In genomic region chr14:59627823-59628222, GRCm38 (mm10) we compare ENCODE assay signal across 10 mouse cellular contexts. TPM values are rescaled to one million over a fixed set of nuclear protein-coding genes. Genes with fewer than 3 reads are reported as not detected.
DNase-seq lines count a peak whose midpoint lies in the region; ATAC-seq lines count a peak whose summit lies in the region.
"Had no signal": no experiment of that assay in that cellular context is flagged by ENCODE, and none has a peak within 500 bp of the region (broad histone marks: within the 10 kb centered on the region; RNA-seq: fewer than 3 reads in every experiment).

No protein-coding gene starts in this region.

- H3K9me3 ChIP-seq in kidney, embryonic 16.5 days (ENCODE audit: low read length): no peaks in the 10 kb centered on the region
- H3K9me3 ChIP-seq in forebrain, embryonic 11.5 days (ENCODE audit: control insufficient read depth, low read length): no peaks in the 10 kb centered on the region

- H3K27me3 ChIP-seq in kidney, embryonic 16.5 days (ENCODE audit: insufficient read depth, low read length): 0 out of 2 replicates have a peak, but pooled peaks cover 16% of the 10 kb centered on the region
- H3K27me3 ChIP-seq in forebrain, embryonic 11.5 days (ENCODE audit: control insufficient read depth, insufficient read depth, low read length): no peaks in the 10 kb centered on the region; the same call in 1 of the 2 replicates

- H3K4me2 ChIP-seq in kidney, embryonic 16.5 days (replicated peaks; ENCODE audit: low read depth, low read length): peak overlapping the region; percentile 74
- peak overlapping the region; percentile 62 for H3K4me2 ChIP-seq in forebrain, embryonic 11.5 days (ENCODE audit: low read depth, low read length, severe bottlenecking)

- 27% methylated on average over 7 of the region's 7 CpGs for WGBS in kidney, embryonic 16.5 days
- 8% methylated on average over 7 of the region's 7 CpGs for WGBS in forebrain, embryonic 11.5 days

- no peak overlapping the region for H3K27ac ChIP-seq in kidney, embryonic 16.5 days (ENCODE audit: low read length)
- H3K27ac ChIP-seq in forebrain, embryonic 11.5 days (ENCODE audit: low read depth, low read length): peak overlapping the region; percentile 68
- H3K27ac ChIP-seq: macrophage had no signal

- no peaks in the 10 kb centered on the region for H3K36me3 ChIP-seq in kidney, embryonic 16.5 days (ENCODE audit: insufficient read depth, low read length)
- H3K36me3 ChIP-seq in forebrain, embryonic 11.5 days (ENCODE audit: control insufficient read depth, insufficient read depth, low read length): no peaks in the 10 kb centered on the region; the same call in 1 of the 2 replicates

- H3K4me1 ChIP-seq in kidney, embryonic 16.5 days (ENCODE audit: insufficient read depth, low read length): peaks cover 21% of the 10 kb centered on the region
- H3K4me1 ChIP-seq in forebrain, embryonic 11.5 days (replicated peaks; ENCODE audit: control insufficient read depth, insufficient read depth, low read length): no peaks in the 10 kb centered on the region

- peak overlapping the region; percentile 34 for H3K9ac ChIP-seq in kidney, embryonic 16.5 days (replicated peaks; ENCODE audit: low read length)
- peak overlapping the region; percentile 89 for H3K9ac ChIP-seq in forebrain, embryonic 11.5 days (ENCODE audit: low read length)

- no peak for ATAC-seq in kidney, embryonic 16.5 days (ENCODE audit: low FRiP score, low TSS enrichment)
- ATAC-seq in forebrain, embryonic 11.5 days (replicated peaks; ENCODE audit: low FRiP score): peak; percentile 45; the same call in 1 of the 2 replicates
- no peak for ATAC-seq in erythroblast, adult 5-6 weeks (replicated peaks; ENCODE audit: low FRiP score, poor library complexity, severe bottlenecking)
- no peak for ATAC-seq in cerebellum, adult (ENCODE audit: insufficient number of reproducible peaks, low FRiP score, low TSS enrichment)

- no peak for DNase-seq in kidney, postnatal 25 days
- DNase-seq in forebrain, embryonic 11.5 days (ENCODE audit: low spot score): peak; percentile 70
- peak; percentile 50 for DNase-seq in layer of hippocampus, adult 9-11 months
- DNase-seq in neural tube, embryonic 10.5 days (ENCODE audit: extremely low spot score, low spot score): peak; percentile 51
- DNase-seq in spleen, postnatal 4 days (ENCODE audit: low spot score in 2 of 2): no peak

- H3K4me3 ChIP-seq in kidney, embryonic 16.5 days (ENCODE audit: low read length): peak overlapping the region; percentile 58
- peak overlapping the region; percentile 78 for H3K4me3 ChIP-seq in forebrain, embryonic 11.5 days (ENCODE audit: low read depth, low read length)

RNA-seq across cellular contexts. Expression of gene Shisa2, which starts 2.7 kb away (rescaled TPM):
- 12.8 and 13.0 TPM in 2 replicates for polyA plus RNA-seq in kidney, embryonic 16.5 days (2015; fragmentation: Nextera tagmentation; extraction: Ambion mirVana)
- polyA plus RNA-seq in forebrain, embryonic 11.5 days (2014; fragmentation: Nextera tagmentation; extraction: Ambion mirVana): 54.3 and 55.5 TPM in 2 replicates
- total RNA-seq in erythroblast, adult 5-6 weeks (2015; ENCODE audit: low replicate concordance): 1.2 TPM in 1 of 2 replicates, not detected in the other
- total RNA-seq in erythroblast, adult 5-6 weeks (2017; ENCODE audit: low replicate concordance): not detected in 2 replicates
- total RNA-seq: MEL had no signal
- polyA plus RNA-seq: macrophage had no signal

RNA-seq across cellular contexts. Expression of gene Cdadc1, which starts 30.1 kb away (rescaled TPM):
- polyA plus RNA-seq in kidney, embryonic 16.5 days (2015; fragmentation: Nextera tagmentation; extraction: Ambion mirVana): 38.9 and 41.7 TPM in 2 replicates
- polyA plus RNA-seq in forebrain, embryonic 11.5 days (2014; fragmentation: Nextera tagmentation; extraction: Ambion mirVana): 25.6 and 26.2 TPM in 2 replicates
- total RNA-seq in erythroblast, adult 5-6 weeks (2015; ENCODE audit: low replicate concordance): 15.0 and 25.3 TPM in 2 replicates
- total RNA-seq in erythroblast, adult 5-6 weeks (2017; ENCODE audit: low replicate concordance): 11.1 and 23.3 TPM in 2 replicates

Comparison
In these comparisons a context has a peak if more than half of its experiments do, and no peak if none do; other contexts are left out.
1. DNase-seq: peak in forebrain, embryonic 11.5 days (single experiment), layer of hippocampus, adult 9-11 months (single experiment) and neural tube, embryonic 10.5 days (single experiment); none in kidney, postnatal 25 days (0 of 2) and spleen, postnatal 4 days (0 of 2).